ENCODE assay signal across 19 mouse cellular contexts in the genomic region with DNA sequence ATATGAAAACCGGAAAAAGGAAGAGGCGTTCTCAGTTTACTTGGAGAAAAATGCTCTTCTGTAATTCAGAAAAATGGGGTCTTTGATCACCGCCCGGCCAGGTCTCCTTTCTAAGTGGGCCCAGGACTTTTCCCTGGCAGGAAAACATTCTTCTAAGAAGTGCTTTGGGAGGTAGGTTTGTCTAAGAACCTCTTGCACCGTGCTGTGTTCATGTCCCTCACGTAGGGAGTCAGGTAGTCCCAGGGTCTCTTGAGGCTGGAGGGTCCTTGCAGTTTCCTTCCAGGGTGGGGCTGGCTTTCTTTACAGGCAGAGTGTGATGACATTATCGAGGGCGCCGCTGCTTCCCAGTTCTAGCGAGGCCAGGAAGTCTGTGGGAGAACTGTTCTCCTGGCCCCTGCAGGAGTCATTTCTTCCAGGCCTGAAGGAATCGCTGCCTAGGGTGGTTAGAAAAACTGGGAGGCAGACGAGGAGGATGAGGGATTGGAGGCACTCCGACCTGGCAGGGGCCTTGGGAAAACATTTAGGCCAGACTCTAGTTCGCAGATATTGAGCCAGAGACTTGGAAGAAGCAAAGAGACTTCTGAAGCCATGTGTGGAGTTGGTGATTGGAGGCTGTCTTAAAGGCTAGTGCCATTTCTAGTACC. TPM values are rescaled to one million over a fixed set of nuclear protein-coding genes. Genes with fewer than 3 reads are reported as not detected.
A peak's percentile ranks its signal among the peaks of the same experiment; 100 is the strongest.
DNase-seq lines count a peak whose midpoint lies in the region; ATAC-seq and TF ChIP-seq lines count a peak whose summit lies in the region.
"Had no signal": no experiment of that assay in that cellular context is flagged by ENCODE, and none has a peak within 500 bp of the region (broad histone marks: within the 10 kb centered on the region; RNA-seq: fewer than 3 reads in every experiment).

No protein-coding gene starts in this region.

- H3K36me3 ChIP-seq in embryonic facial prominence, embryonic 12.5 days: no peaks in the 10 kb centered on the region
- no peaks in the 10 kb centered on the region for H3K36me3 ChIP-seq in embryonic facial prominence, embryonic 10.5 days (replicated peaks)
- H3K36me3 ChIP-seq in stomach, postnatal 0 days (ENCODE audit: control insufficient read depth, insufficient read depth, low read length): no peaks in the 10 kb centered on the region
- H3K36me3 ChIP-seq: forebrain, embryonic 10.5 days; liver, embryonic 12.5 days; midbrain, embryonic 10.5 days had no signal

- H3K27ac ChIP-seq in embryonic facial prominence, embryonic 12.5 days: 0 out of 2 replicates have a peak overlapping the region, but pooled peaks have one; percentile 37
- no peak overlapping the region; the same call in 1 of the 2 replicates for H3K27ac ChIP-seq in embryonic facial prominence, embryonic 10.5 days (replicated peaks)
- peak overlapping the region; percentile 14; the same call in 1 of the 2 replicates for H3K27ac ChIP-seq in stomach, postnatal 0 days (replicated peaks)
- H3K27ac ChIP-seq: forebrain, embryonic 10.5 days; hindbrain, embryonic 14.5 days; liver, embryonic 12.5 days; midbrain, embryonic 10.5 days had no signal

- H3K4me1 ChIP-seq in embryonic facial prominence, embryonic 12.5 days: peaks cover 5% of the 10 kb centered on the region; the same call in 1 of the 2 replicates
- peaks cover 32% of the 10 kb centered on the region for H3K4me1 ChIP-seq in embryonic facial prominence, embryonic 10.5 days
- H3K4me1 ChIP-seq in stomach, postnatal 0 days (replicated peaks; ENCODE audit: control insufficient read depth, insufficient read depth): no peaks in the 10 kb centered on the region; the same call in 1 of the 2 replicates
- H3K4me1 ChIP-seq: liver, embryonic 12.5 days had no signal

- WGBS in embryonic facial prominence, embryonic 12.5 days: 58% methylated on average over 14 of the region's 14 CpGs
- 74% methylated on average over 14 of the region's 14 CpGs for WGBS in embryonic facial prominence, embryonic 10.5 days
- WGBS in stomach, postnatal 0 days: 65% methylated on average over 14 of the region's 14 CpGs

- TF ChIP-seq CTCF in stomach, postnatal 0 days (IDR thresholded peaks at IDR 0.05; ENCODE audit: low read depth): no peak

- TF ChIP-seq EP300 in stomach, postnatal 0 days (optimal IDR thresholded peaks at IDR 0.05): no peak

- H3K9ac ChIP-seq in embryonic facial prominence, embryonic 12.5 days: no peak overlapping the region
- H3K9ac ChIP-seq in stomach, postnatal 0 days (ENCODE audit: low read length): no peak overlapping the region
- H3K9ac ChIP-seq: hindbrain, embryonic 14.5 days; liver, embryonic 12.5 days had no signal

- no peak overlapping the region for H3K4me3 ChIP-seq in embryonic facial prominence, embryonic 12.5 days
- H3K4me3 ChIP-seq in embryonic facial prominence, embryonic 10.5 days: no peak overlapping the region
- no peak overlapping the region for H3K4me3 ChIP-seq in stomach, postnatal 0 days (ENCODE audit: low read depth, low read length)
- H3K4me3 ChIP-seq: forebrain, embryonic 10.5 days; liver, embryonic 12.5 days; midbrain, embryonic 10.5 days had no signal

- DNase-seq in embryonic facial prominence, embryonic 10.5 days (ENCODE audit: low spot score): no peak
- DNase-seq in urinary bladder, postnatal 14 days (ENCODE audit: low spot score): peak; percentile 40
- no peak for DNase-seq in urinary bladder, adult 2 months (ENCODE audit: low spot score)
- DNase-seq in heart, postnatal 10 days: peak; percentile 68 to 72
- DNase-seq in stomach, postnatal 0 days (ENCODE audit: low spot score): no peak
- DNase-seq in adrenal gland, adult 18-20 months (ENCODE audit: low spot score in 2 of 2): no peak
- DNase-seq in thymus, postnatal 0 days (ENCODE audit: low spot score): no peak
- DNase-seq: adrenal gland, postnatal 14 days; cerebellum, adult 9-11 months; kidney, postnatal 25 days; layer of hippocampus, adult 9-11 months; lung, postnatal 14 days; thymus, postnatal 36 days had no signal

- no peak overlapping the region for H3K4me2 ChIP-seq in embryonic facial prominence, embryonic 12.5 days (replicated peaks)
- no peak overlapping the region for H3K4me2 ChIP-seq in stomach, postnatal 0 days (replicated peaks; ENCODE audit: low read depth)
- H3K4me2 ChIP-seq: hindbrain, embryonic 14.5 days; liver, embryonic 12.5 days had no signal

- no peak for ATAC-seq in embryonic facial prominence, embryonic 12.5 days (ENCODE audit: insufficient number of reproducible peaks, insufficient read depth, low FRiP score, low TSS enrichment)
- no peak for ATAC-seq in stomach, postnatal 0 days (ENCODE audit: low FRiP score, low TSS enrichment)
- ATAC-seq: intestine, postnatal 0 days; liver, embryonic 12.5 days had no signal

- intact Hi-C loops in heart, postnatal 10 days (cut with DNase I): loop anchor here (2.0 kb wide), 1 partner anchor 25 kb away; a partner anchor contains a TSS

- no peaks in the 10 kb centered on the region for H3K9me3 ChIP-seq in embryonic facial prominence, embryonic 12.5 days
- H3K9me3 ChIP-seq in embryonic facial prominence, embryonic 10.5 days: no peaks in the 10 kb centered on the region
- no peaks in the 10 kb centered on the region for H3K9me3 ChIP-seq in stomach, postnatal 0 days (ENCODE audit: control insufficient read depth, low read length)
- H3K9me3 ChIP-seq: forebrain, embryonic 10.5 days; liver, embryonic 12.5 days; midbrain, embryonic 10.5 days had no signal

- no peaks in the 10 kb centered on the region for H3K27me3 ChIP-seq in embryonic facial prominence, embryonic 12.5 days
- peaks cover 24% of the 10 kb centered on the region for H3K27me3 ChIP-seq in embryonic facial prominence, embryonic 10.5 days (replicated peaks; ENCODE audit: low read depth, poor library complexity, severe bottlenecking)
- H3K27me3 ChIP-seq in stomach, postnatal 0 days (ENCODE audit: control insufficient read depth, insufficient read depth, low read length): no peaks in the 10 kb centered on the region
- H3K27me3 ChIP-seq: liver, embryonic 12.5 days had no signal

RNA-seq across cellular contexts. Expression of a gene that starts 25.4 kb away (rescaled TPM):
- 14.7 and 15.4 TPM in 2 replicates for polyA plus RNA-seq in embryonic facial prominence, embryonic 12.5 days (2016; fragmentation: Nextera tagmentation; extraction: Ambion mirVana)
- polyA plus RNA-seq in embryonic facial prominence, embryonic 10.5 days (2016; fragmentation: Nextera tagmentation; extraction: Ambion mirVana): 6.7 and 8.1 TPM in 2 replicates
- polyA plus RNA-seq in urinary bladder, adult 2 months (2012; rRNA removed): 117 and 147 TPM in 2 replicates
- 100 to 1,000 TPM; 315 to 324 TPM for total RNA-seq in heart, postnatal 10 days (2021)
- 25.0 and 28.6 TPM in 2 replicates for polyA plus RNA-seq in stomach, postnatal 0 days (2015; fragmentation: Nextera tagmentation; extraction: Ambion mirVana)
- 10 to 100 TPM; 16.7 to 53.8 TPM for total RNA-seq in adrenal gland, adult 18-20 months (2021)
- polyA plus RNA-seq in thymus, postnatal 0 days (2015; fragmentation: Nextera tagmentation; extraction: Ambion mirVana): 14.5 and 16.7 TPM in 2 replicates

Comparison
In these comparisons a context has a peak if more than half of its experiments do, and no peak if none do; other contexts are left out.
1. DNase-seq: peak in urinary bladder, postnatal 14 days (single experiment) and heart, postnatal 10 days (2 of 2); none in embryonic facial prominence, embryonic 10.5 days (single experiment), urinary bladder, adult 2 months (single experiment), stomach, postnatal 0 days (single experiment), adrenal gland, adult 18-20 months (0 of 2) and thymus, postnatal 0 days (single experiment).